Mouse (Mus musculus): Measurements from ENCODE around the gene Rnf214.

- TF ChIP-seq CTCF (IDR thresholded peaks at IDR 0.05) = peak; percentile 87
- no peak for TF ChIP-seq EP300 (IDR thresholded peaks at IDR 0.05)
Measured at GRCm38 (mm10) chr9:45936883-45937282, 30.2 kb upstream of the Rnf214 start.

Data from lung, postnatal 0 days (tissue).